Mouse (Mus musculus): ENCODE measurements around the gene 3110082J24Rik. TPM values are rescaled to one million over a fixed set of nuclear protein-coding genes. Genes with fewer than 3 reads are reported as not detected.

Gene 3110082J24Rik
- not detected in 2 replicates for polyA plus RNA-seq (2012; rRNA removed; ENCODE audit: low replicate concordance)

GRCm38 (mm10) chr5:30105668-30106300 is at the start of gene 3110082J24Rik:
Gene 3110082J24Rik, minus strand, starts transcription at chr5:30106086.

GRCm38 (mm10) chr5:30154474-30155394 is 48.8 kb upstream of the 3110082J24Rik start, which contains the start of the genes Hadha and Hadhb:
Gene Hadha, minus strand, starts transcription at chr5:30155162.
Gene Hadhb, plus strand, starts transcription at chr5:30155248.

GRCm38 (mm10) chr5:30104841-30105667 is 832 bp downstream of the 3110082J24Rik start, which contains the start of gene Garem2:
Gene Garem2, plus strand, starts transcription at chr5:30105161.

GRCm38 (mm10) chr5:30072825-30073821 is 32.8 kb downstream of the 3110082J24Rik start, which contains the start of gene Tyms:
Gene Tyms, minus strand, starts transcription at chr5:30073617.

Other genes with a start within 250 kb of the 3110082J24Rik start
- gene Il6, start 93.0 kb downstream of the 3110082J24Rik start, polyA plus RNA-seq (2012; rRNA removed; ENCODE audit: low replicate concordance) = 0.09 TPM in 1 of 2 replicates, not detected in the other
- 15.2 and 16.6 TPM in 2 replicates for gene Tyms, start 32.5 kb downstream of the 3110082J24Rik start, polyA plus RNA-seq (2012; rRNA removed; ENCODE audit: low replicate concordance)
- gene Garem2, start 925 bp downstream of the 3110082J24Rik start, polyA plus RNA-seq (2012; rRNA removed; ENCODE audit: low replicate concordance) = 0.05 and 0.06 TPM in 2 replicates
- 76.5 and 139 TPM in 2 replicates for gene Hadha, start 49.1 kb upstream of the 3110082J24Rik start, polyA plus RNA-seq (2012; rRNA removed; ENCODE audit: low replicate concordance)
- 150 and 338 TPM in 2 replicates for gene Hadhb, start 49.2 kb upstream of the 3110082J24Rik start, polyA plus RNA-seq (2012; rRNA removed; ENCODE audit: low replicate concordance)
- gene Adgrf3, start 99.6 kb upstream of the 3110082J24Rik start, polyA plus RNA-seq (2012; rRNA removed; ENCODE audit: low replicate concordance) = 0.06 and 0.08 TPM in 2 replicates
- gene Selenoi, start 126.5 kb upstream of the 3110082J24Rik start, polyA plus RNA-seq (2012; rRNA removed; ENCODE audit: low replicate concordance) = 21.5 and 29.9 TPM in 2 replicates
- 0.05 and 0.07 TPM in 2 replicates for gene Drc1, start 175.3 kb upstream of the 3110082J24Rik start, polyA plus RNA-seq (2012; rRNA removed; ENCODE audit: low replicate concordance)

Data from mammary gland, adult 2 months (tissue).